Mouse (Mus musculus): ENCODE results near the gene Gna12.

- TF ChIP-seq POLR2A (IDR thresholded peaks at IDR 0.05; ENCODE audit: borderline replicate concordance, extremely low read depth, insufficient read depth, insufficient read length, poor library complexity, severe bottlenecking) (no peak), CTCF (IDR thresholded peaks at IDR 0.05; ENCODE audit: borderline replicate concordance, extremely low read depth, insufficient read depth, insufficient read length) (no peak)
These were observed 81.8 kb downstream of the Gna12 start for GRCm38 (mm10) chr5:140748425-140748824.
